Mouse (Mus musculus) MEL (cell line): ENCODE results near the gene Tspan18.

Experiments
- CHD2 ChIP-seq: IDR thresholded peaks from 2 replicates; pipeline ENCODE4 v1.6.1; 2011; ENCODE audit warnings: low read length, improper control_type of control experiment
- CTCF ChIP-seq, 3 experiments: IDR thresholded peaks in 2 of 3; conservative IDR thresholded peaks in 1 of 3; 2 replicates each; pipeline ENCODE4 v1.5.1; 2011 to 2012; ENCODE audit warnings: low read length in 3 of 3, low read depth in 2 of 3, mild to moderate bottlenecking in 2 of 3, improper control_type of control experiment in 1 of 3, inconsistent platforms in 1 of 3, mixed read lengths in 1 of 3, moderate library complexity in 1 of 3; ENCODE audit not compliant: control insufficient read depth in 1 of 3, insufficient read depth in 1 of 3, poor library complexity in 1 of 3, severe bottlenecking in 1 of 3
- ELF1 ChIP-seq: IDR thresholded peaks from 2 replicates; pipeline ENCODE4 v1.6.1; 2014; ENCODE audit warnings: low read depth, mild to moderate bottlenecking, inconsistent platforms, low read length, improper control_type of control experiment, moderate library complexity
- EP300 ChIP-seq, 2 experiments: IDR thresholded peaks; 2 replicates each; pipeline ENCODE4 v1.6.1; 2011; ENCODE audit warnings: improper control_type of control experiment in 2 of 2, low read length in 2 of 2, low read depth in 1 of 2, mild to moderate bottlenecking in 1 of 2
- JUND ChIP-seq: IDR thresholded peaks from 2 replicates; pipeline ENCODE4 v1.6.1; 2011; ENCODE audit warnings: low read depth, mild to moderate bottlenecking, improper control_type of control experiment, low read length
- KAT2A ChIP-seq: conservative IDR thresholded peaks from 2 replicates; pipeline ENCODE4 v1.6.1; 2012; ENCODE audit warnings: low read depth, low read length, improper control_type of control experiment, inconsistent platforms
- MYB ChIP-seq: IDR thresholded peaks from 2 replicates; pipeline ENCODE4 v1.6.1; 2011; ENCODE audit warnings: mild to moderate bottlenecking, low read depth, low read length, improper control_type of control experiment
- MYC ChIP-seq: IDR thresholded peaks from 2 replicates; pipeline ENCODE4 v1.6.1; 2011; ENCODE audit warnings: low read depth, mild to moderate bottlenecking, low read length, improper control_type of control experiment, moderate library complexity
- ZMIZ1 ChIP-seq: IDR thresholded peaks from 2 replicates; pipeline ENCODE4 v1.6.1; 2012; ENCODE audit warnings: low read depth, mild to moderate bottlenecking, inconsistent platforms, low read length, improper control_type of control experiment, moderate library complexity

- TF ChIP-seq MYC (no peak), EP300 (IDR thresholded peaks at IDR 0.05; ENCODE audit: low read depth in 1 of 2, low read length in 2 of 2) (no peak), JUND (no peak), CHD2 (no peak), CTCF (IDR thresholded peaks at IDR 0.05 in 2 of 3, conservative IDR thresholded peaks at IDR 0.05 in 1 of 3; ENCODE audit: control insufficient read depth in 1 of 3, insufficient read depth in 1 of 3, low read depth in 2 of 3, low read length in 3 of 3, poor library complexity in 1 of 3, severe bottlenecking in 1 of 3) (no peak), MYB (no peak), KAT2A (no peak), ZMIZ1 (no peak), ELF1 (no peak)
Observed at GRCm38 (mm10) chr2:93228480-93228824, 105.9 kb downstream of the Tspan18 start.
